Mouse (Mus musculus) embryonic fibroblast, embryonic 13.5 days (primary cell): ENCODE data around the gene Synm. TPM values are rescaled to one million over a fixed set of nuclear protein-coding genes. Genes with fewer than 3 reads are reported as not detected.

Experiments
- H3K27ac ChIP-seq: 2 replicates; pipeline ENCODE4 v1.5.1; 2012; ENCODE audit warnings: low read length, control low read depth, inconsistent platforms; ENCODE audit not compliant: insufficient read depth
- H3K4me1 ChIP-seq: 2 replicates; pipeline ENCODE4 v1.6.1; 2011; ENCODE audit warnings: low read length; ENCODE audit not compliant: control insufficient read depth, insufficient read depth
- H3K4me3 ChIP-seq: 2 replicates; pipeline ENCODE4 v1.5.1; 2011; ENCODE audit warnings: mild to moderate bottlenecking, control low read depth, low read length; ENCODE audit not compliant: insufficient read depth
- CTCF ChIP-seq: IDR thresholded peaks from 2 replicates; pipeline ENCODE4 v1.5.1; 2011; ENCODE audit warnings: mild to moderate bottlenecking, control low read depth, low read length, moderate library complexity, borderline replicate concordance; ENCODE audit not compliant: insufficient read depth
- POLR2A ChIP-seq: IDR thresholded peaks from 2 replicates; pipeline ENCODE4 v1.6.1; 2011; ENCODE audit warnings: low read depth, mild to moderate bottlenecking, control low read depth, low read length, moderate library complexity
- polyA plus RNA-seq: library from polyadenylated mRNA; stranded (reverse); fragments of >200 nt; gene quantifications from 2 replicates; pipeline ENCODE4 v1.2.4, GENCODE M21; 2011; ENCODE audit warnings: low read depth; ENCODE audit not compliant: missing spikeins, insufficient read length

Gene Synm
- polyA plus RNA-seq, 1 experiment, result 4.4 TPM

- TF ChIP-seq POLR2A (no peak), CTCF (no peak)
- no peak overlapping the region for H3K4me3 ChIP-seq
- H3K27ac ChIP-seq, result no peak overlapping the region
- H3K4me1 ChIP-seq, result no peaks in the 10 kb centered on the region
Measured at GRCm38 (mm10) chr7:67754606-67755005, 4.9 kb downstream of the Synm start.

- Histone ChIP-seq H3K4me1 (peaks cover 2% of the 10 kb centered on the region; the same call in 1 of the 2 replicates), H3K4me3 (no peak overlapping the region), H3K27ac (no peak overlapping the region)
- no peak for TF ChIP-seq CTCF
- no peak for TF ChIP-seq POLR2A
Measured at GRCm38 (mm10) chr7:67749441-67750239, 9.9 kb downstream of the Synm start.

- Histone ChIP-seq H3K4me3 (no peak overlapping the region), H3K27ac (no peak overlapping the region), H3K4me1 (peaks cover 2% of the 10 kb centered on the region; the same call in 1 of the 2 replicates)
- TF ChIP-seq CTCF (no peak), POLR2A (no peak)
Measured at GRCm38 (mm10) chr7:67747731-67748305, 11.7 kb downstream of the Synm start.

GRCm38 (mm10) chr7:67741706-67742105 lies 17.8 kb downstream of the Synm start:
- peak overlapping the region; percentile 82 for H3K27ac ChIP-seq
- H3K4me1 ChIP-seq, result peaks cover 18% of the 10 kb centered on the region
- H3K4me3 ChIP-seq, result no peak overlapping the region
- TF ChIP-seq POLR2A (no peak), CTCF (no peak)

GRCm38 (mm10) chr7:67740796-67741195 lies 18.7 kb downstream of the Synm start:
- peak overlapping the region; percentile 82 for H3K27ac ChIP-seq
- H3K4me1 ChIP-seq, result peaks cover 18% of the 10 kb centered on the region
- H3K4me3 ChIP-seq, result no peak overlapping the region
- 0 out of 2 replicates have a peak, but pooled peaks have one; percentile 8 for TF ChIP-seq POLR2A
- TF ChIP-seq CTCF, result no peak

- peaks cover 18% of the 10 kb centered on the region for H3K4me1 ChIP-seq
- TF ChIP-seq POLR2A, result no peak
- TF ChIP-seq CTCF, result no peak
- no peak overlapping the region for H3K4me3 ChIP-seq
- H3K27ac ChIP-seq, result peak overlapping the region; percentile 82
Measured at GRCm38 (mm10) chr7:67740382-67740781, 19.2 kb downstream of the Synm start.

GRCm38 (mm10) chr7:67732276-67732675 lies 27.3 kb downstream of the Synm start:
- H3K4me3 ChIP-seq, result no peak overlapping the region

GRCm38 (mm10) chr7:67730431-67731110 lies 29.0 kb downstream of the Synm start:
- Histone ChIP-seq H3K27ac (no peak overlapping the region), H3K4me3 (no peak overlapping the region), H3K4me1 (no peaks in the 10 kb centered on the region)
- TF ChIP-seq CTCF (no peak), POLR2A (no peak)

More at GRCm38 (mm10) chr7:67732276-67732675, 27.3 kb downstream of the Synm start:
- TF ChIP-seq CTCF, result no peak
- no peaks in the 10 kb centered on the region for H3K4me1 ChIP-seq
- no peak overlapping the region for H3K27ac ChIP-seq

GRCm38 (mm10) chr7:67728809-67729208 lies 30.7 kb downstream of the Synm start:
- no peaks in the 10 kb centered on the region for H3K4me1 ChIP-seq
- H3K27ac ChIP-seq, result no peak overlapping the region
- TF ChIP-seq CTCF (no peak), POLR2A (no peak)
- no peak overlapping the region for H3K4me3 ChIP-seq
